Mouse (Mus musculus) G1E (cell line): ENCODE results near the gene Zfyve21.

Source experiments
- CTCF ChIP-seq: IDR thresholded peaks from 2 replicates; pipeline ENCODE4 v1.5.1; 2012; ENCODE audit warnings: low read depth, low read length, inconsistent platforms, mixed read lengths
- GATA1 ChIP-seq: IDR thresholded peaks from 2 replicates; pipeline ENCODE4 v1.6.1; 2012; ENCODE audit warnings: borderline replicate concordance, low read length, inconsistent platforms, mixed read lengths
- GATA2 ChIP-seq: IDR thresholded peaks from 2 replicates; pipeline ENCODE4 v1.6.1; 2012; ENCODE audit warnings: low read depth, low read length, inconsistent platforms, borderline replicate concordance
- POLR2AphosphoS5 ChIP-seq: IDR thresholded peaks from 2 replicates; pipeline ENCODE4 v1.6.1; 2012; ENCODE audit warnings: low read depth, low read length, inconsistent platforms; ENCODE audit not compliant: insufficient replicate concordance

GRCm38 (mm10) chr12:111878213-111878612 lies 64.2 kb downstream of the Zfyve21 start:
- TF ChIP-seq CTCF (peak; percentile 91), GATA1 (no peak), POLR2AphosphoS5 (no peak), GATA2 (no peak)
